In genomic region chr17:52268792-52269191, GRCm38 (mm10) we compare ENCODE assay signal across 22 mouse cellular contexts.
"Had no signal": no experiment of that assay in that cellular context is flagged by ENCODE, and none has a peak within 500 bp of the region (broad histone marks: within the 10 kb centered on the region; RNA-seq: fewer than 3 reads in every experiment).

No protein-coding gene starts in this region.

- ATAC-seq: hindbrain, embryonic 16.5 days; hindbrain, postnatal 0 days; inflammation-experienced regulatory T-cells, adult 6 months; intestine, embryonic 15.5 days; intestine, embryonic 16.5 days; intestine, postnatal 0 days had no signal

- DNase-seq: heart, postnatal 10 days; heart, postnatal 14 days; heart, postnatal 36 days; heart, postnatal 4 days; kidney, adult 11 months; kidney, adult 18-20 months; kidney, adult 2 months; kidney, adult 8-10 months; kidney, adult 9 months; kidney, postnatal 10 days; kidney, postnatal 14 days; kidney, postnatal 25 days; kidney, postnatal 36 days; kidney, postnatal 4 days; layer of hippocampus, adult 9-11 months; layer of hippocampus, postnatal 36 days had no signal
